Mouse (Mus musculus) urinary bladder, postnatal 4 days (tissue): Measurements from ENCODE around the gene Fli1.

Source experiments
- DNase-seq, 2 experiments: peaks; one replicate each; pipeline ENCODE4 v3.0.0; 2021 to 2022; ENCODE audit warnings: low spot score in 2 of 2

Fli1 gene

GRCm38 (mm10) chr9:32550541-32550940 lies 7.9 kb upstream of the Fli1 start:
- DNase-seq = no peak

- DNase-seq = no peak
Observed at GRCm38 (mm10) chr9:32549462-32550384, 7.1 kb upstream of the Fli1 start.

GRCm38 (mm10) chr9:32546731-32547130 lies 4.1 kb upstream of the Fli1 start:
- no peak for DNase-seq

- DNase-seq = no peak
Observed at GRCm38 (mm10) chr9:32544731-32545661, 2.3 kb upstream of the Fli1 start.

GRCm38 (mm10) chr9:32543923-32544575 lies 1.4 kb upstream of the Fli1 start:
- no peak for DNase-seq

- DNase-seq = no peak
Observed at GRCm38 (mm10) chr9:32543040-32543581, 450 bp upstream of the Fli1 start.

GRCm38 (mm10) chr9:32541223-32541901 lies 1.3 kb downstream of the Fli1 start:
- no peak for DNase-seq

GRCm38 (mm10) chr9:32540406-32541222 lies 2.0 kb downstream of the Fli1 start:
- DNase-seq = no peak

GRCm38 (mm10) chr9:32540061-32540405 lies 2.6 kb downstream of the Fli1 start:
- DNase-seq = no peak

- DNase-seq = no peak
Observed at GRCm38 (mm10) chr9:32539321-32539761, 3.3 kb downstream of the Fli1 start.

GRCm38 (mm10) chr9:32538124-32538523 lies 4.5 kb downstream of the Fli1 start:
- DNase-seq = no peak

GRCm38 (mm10) chr9:32537706-32538105 lies 5.0 kb downstream of the Fli1 start:
- DNase-seq = no peak

- DNase-seq = no peak
Observed at GRCm38 (mm10) chr9:32535201-32535955, 7.3 kb downstream of the Fli1 start.

- DNase-seq = no peak
Observed at GRCm38 (mm10) chr9:32534025-32534615, 8.5 kb downstream of the Fli1 start.

- no peak for DNase-seq
Observed at GRCm38 (mm10) chr9:32531588-32531987, 11.1 kb downstream of the Fli1 start.

- DNase-seq = no peak
Observed at GRCm38 (mm10) chr9:32530975-32531374, 11.7 kb downstream of the Fli1 start.

GRCm38 (mm10) chr9:32530188-32530587 lies 12.5 kb downstream of the Fli1 start:
- no peak for DNase-seq

GRCm38 (mm10) chr9:32529594-32529993 lies 13.1 kb downstream of the Fli1 start:
- no peak for DNase-seq

GRCm38 (mm10) chr9:32527329-32527728 lies 15.3 kb downstream of the Fli1 start:
- no peak for DNase-seq
